Mouse (Mus musculus) lung, postnatal 0 days (tissue): Measurements from ENCODE around the gene Eif4g3. TPM values are rescaled to one million over a fixed set of nuclear protein-coding genes. Genes with fewer than 3 reads are reported as not detected.

Experiments
- ATAC-seq: fragments of 200-750 bp; cut with Nextera tagmentation; 2 replicates; pipeline ENCODE4 v1.8.0; 2017; ENCODE audit warnings: moderate library complexity
- DNase-seq: peaks from one replicate; pipeline ENCODE4 v3.0.0-alpha.2; 2016; ENCODE audit warnings: low spot score
- H3K27ac ChIP-seq: fragments of 300-500 bp; sonication (generic); 2 replicates; pipeline ENCODE4 v1.5.1; 2014; ENCODE audit warnings: antibody characterized with exemption, mild to moderate bottlenecking, low read length, mixed read lengths
- H3K27me3 ChIP-seq: fragments of 300-500 bp; sonication (generic); replicated peaks from 2 replicates; pipeline ENCODE4 v1.6.1; 2014; ENCODE audit warnings: low read length, mixed read lengths; ENCODE audit not compliant: insufficient read depth
- H3K36me3 ChIP-seq: fragments of 300-500 bp; sonication (generic); 2 replicates; pipeline ENCODE4 v1.6.1; 2014; ENCODE audit warnings: low read length, mixed read lengths; ENCODE audit not compliant: insufficient read depth
- H3K4me1 ChIP-seq: fragments of 300-500 bp; sonication (generic); 2 replicates; pipeline ENCODE4 v1.6.1; 2014; ENCODE audit warnings: antibody characterized with exemption, low read depth, low read length, mixed read lengths; ENCODE audit not compliant: insufficient read depth
- H3K4me2 ChIP-seq: fragments of 300-500 bp; sonication (generic); replicated peaks from 2 replicates; pipeline ENCODE4 v1.6.1; 2014; ENCODE audit warnings: low read depth, mild to moderate bottlenecking, low read length, moderate library complexity, mixed read lengths
- H3K4me3 ChIP-seq: fragments of 300-500 bp; sonication (generic); 2 replicates; pipeline ENCODE4 v1.5.1; 2014; ENCODE audit warnings: low read depth, low read length
- H3K9ac ChIP-seq: fragments of 300-500 bp; sonication (generic); replicated peaks from 2 replicates; pipeline ENCODE4 v1.6.1; 2014; ENCODE audit warnings: low read depth, mild to moderate bottlenecking
- H3K9me3 ChIP-seq: fragments of 300-500 bp; sonication (generic); 2 replicates; pipeline ENCODE4 v1.6.1; 2016; ENCODE audit warnings: low read length, mixed read lengths
- CTCF ChIP-seq: IDR thresholded peaks from 2 replicates; pipeline ENCODE4 v1.5.1; 2016; ENCODE audit warnings: antibody characterized with exemption, mild to moderate bottlenecking
- EP300 ChIP-seq: IDR thresholded peaks from 2 replicates; pipeline ENCODE4 v1.6.1; 2016; ENCODE audit warnings: antibody characterized with exemption, mild to moderate bottlenecking, control low read depth
- WGBS: fragments of 180-500 bp; shearing (Covaris S2); extraction: QIAGEN DNeasy Blood & Tissue Kit; methylation state at CpG from one replicate; pipeline ENCODE4 v1.1.7; 2014; 5-methylcytosine and 5-hydroxymethylcytosine counted together
- polyA plus RNA-seq: library from polyadenylated mRNA; unstranded; fragments of >200 nt; fragmentation: Nextera tagmentation; extraction: Ambion mirVana; gene quantifications from 2 replicates; pipeline ENCODE4 v1.2.1, GENCODE M21; 2015

Eif4g3 gene
- polyA plus RNA-seq, 1 experiment from 2014 or later: 17.2 TPM

DNA sequence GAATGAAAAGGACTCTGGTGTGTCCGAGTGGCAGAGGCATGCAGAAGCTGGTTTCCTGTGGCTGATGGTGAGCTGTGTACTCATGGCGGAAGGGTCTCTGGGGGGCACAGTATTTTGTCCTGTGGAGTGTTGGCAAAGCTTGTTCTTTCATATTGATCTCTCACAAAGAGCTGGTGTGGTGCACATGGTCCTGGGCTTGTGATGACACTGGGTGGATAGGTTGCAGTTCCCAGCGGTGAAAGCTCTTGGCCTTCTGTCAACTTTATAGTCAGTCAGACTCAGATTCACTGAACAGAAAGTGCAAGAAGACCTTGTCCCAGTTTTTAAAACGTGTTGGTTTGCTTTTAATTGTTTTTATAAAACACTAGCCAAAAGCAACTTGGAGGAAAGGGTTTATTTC is 68.3 kb downstream of the Eif4g3 start:
- TF ChIP-seq EP300 (no peak), CTCF (no peak)
- WGBS: 83% methylated on average over 4 of the region's 4 CpGs
- Histone ChIP-seq H3K27me3 (no peaks in the 10 kb centered on the region), H3K4me1 (peaks cover 6% of the 10 kb centered on the region; the same call in 1 of the 2 replicates), H3K4me2 (no peak overlapping the region), H3K9me3 (no peaks in the 10 kb centered on the region), H3K27ac (no peak overlapping the region), H3K4me3 (no peak overlapping the region), H3K9ac (no peak overlapping the region), H3K36me3 (no peaks in the 10 kb centered on the region)
- no peak for ATAC-seq
- no peak for DNase-seq

DNA sequence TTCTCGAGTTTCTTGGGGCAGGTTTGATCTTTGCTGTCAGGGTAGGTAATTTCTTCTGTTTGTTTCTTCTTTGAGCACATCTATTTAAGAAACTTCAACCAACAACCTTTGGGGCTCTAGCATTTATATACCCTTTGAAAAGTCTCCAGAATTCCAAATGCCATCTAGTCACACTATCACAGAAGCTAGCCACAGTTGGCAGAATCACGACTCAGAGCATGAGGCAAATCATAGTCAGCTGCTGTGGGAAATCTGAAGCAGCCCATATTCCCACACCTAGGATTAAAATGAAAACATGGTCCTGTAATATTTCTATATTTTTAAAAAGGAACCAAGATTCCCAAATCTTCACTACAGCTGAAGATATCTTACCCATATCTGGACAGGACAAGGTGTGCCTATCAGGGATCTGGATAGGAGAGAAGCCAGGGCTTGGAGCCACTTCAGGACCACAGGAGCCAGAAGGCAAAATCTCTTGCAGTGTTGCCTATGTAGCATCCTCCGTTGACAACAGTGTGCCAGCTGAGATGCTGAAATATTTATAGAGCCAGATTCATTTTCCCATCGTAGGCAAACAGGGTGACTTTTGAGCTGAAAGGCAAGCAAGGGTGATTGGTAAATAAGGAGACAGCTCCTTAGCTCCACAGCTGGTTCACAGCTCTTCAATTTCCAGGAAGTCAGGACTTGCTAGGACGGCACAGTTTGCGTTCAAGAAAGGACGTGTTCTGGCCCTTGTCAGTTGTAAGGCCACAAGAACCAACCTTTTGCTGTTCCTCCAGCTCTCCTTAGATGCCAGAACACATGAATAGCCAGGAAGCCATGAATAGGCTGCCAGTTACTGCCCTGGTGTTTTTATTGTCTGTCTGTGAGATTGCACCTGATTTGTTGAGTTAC is 70.8 kb downstream of the Eif4g3 start:
- no peak for TF ChIP-seq CTCF
- no peak for TF ChIP-seq EP300
- Histone ChIP-seq H3K9ac (no peak overlapping the region), H3K36me3 (0 out of 2 replicates have a peak, but pooled peaks cover 4% of the 10 kb centered on the region), H3K4me2 (no peak overlapping the region), H3K9me3 (no peaks in the 10 kb centered on the region), H3K4me3 (no peak overlapping the region), H3K4me1 (peaks cover 9% of the 10 kb centered on the region; the same call in 1 of the 2 replicates), H3K27me3 (no peaks in the 10 kb centered on the region), H3K27ac (no peak overlapping the region)
- DNase-seq (no peak), ATAC-seq (no peak)
- whole genome bisulfite sequencing: 71% methylated on average over 7 of the region's 7 CpGs

DNA sequence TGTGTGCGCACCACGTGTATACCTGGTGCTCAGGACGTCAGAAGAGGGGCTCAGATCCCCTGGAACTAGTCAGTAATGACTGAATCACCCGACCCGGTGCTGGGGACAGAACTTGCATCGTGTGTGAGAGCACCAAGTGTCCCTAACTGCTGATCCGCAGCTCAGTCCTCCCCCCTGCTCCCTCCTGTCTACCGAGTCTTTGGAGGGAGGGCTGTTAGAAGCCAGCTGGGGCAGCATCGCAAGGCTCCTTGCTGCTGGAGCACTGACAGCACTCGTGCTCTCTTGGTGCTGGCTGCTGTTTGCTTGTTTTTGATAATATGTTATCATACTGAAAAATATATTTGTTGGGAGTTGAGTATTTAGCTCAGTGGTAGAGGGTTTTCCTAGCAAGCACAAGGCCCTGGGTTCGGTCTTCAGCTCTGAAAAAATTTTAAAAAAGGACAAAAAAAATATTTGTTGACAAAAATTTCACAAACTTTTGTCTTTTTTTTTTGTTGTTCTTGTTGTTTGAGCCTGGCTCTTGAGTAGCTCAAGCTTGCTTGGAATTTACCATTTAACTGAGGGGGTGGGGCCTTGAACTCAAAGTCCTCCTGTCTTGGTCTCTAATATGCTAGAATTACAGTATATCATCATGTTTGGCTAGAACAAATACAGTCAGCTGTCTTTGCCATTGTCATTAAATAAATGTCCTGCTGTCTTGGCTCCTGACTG is 72.2 kb downstream of the Eif4g3 start:
- H3K4me3 ChIP-seq: no peak overlapping the region
- no peak overlapping the region for H3K9ac ChIP-seq
- 0 out of 2 replicates have a peak, but pooled peaks cover 4% of the 10 kb centered on the region for H3K36me3 ChIP-seq
- no peak overlapping the region for H3K4me2 ChIP-seq
- peaks cover 9% of the 10 kb centered on the region; the same call in 1 of the 2 replicates for H3K4me1 ChIP-seq
- no peaks in the 10 kb centered on the region for H3K9me3 ChIP-seq
- no peak overlapping the region for H3K27ac ChIP-seq
- 78% methylated on average over 11 of the region's 11 CpGs for WGBS
- no peaks in the 10 kb centered on the region for H3K27me3 ChIP-seq
- ATAC-seq (no peak), DNase-seq (no peak)
- TF ChIP-seq CTCF (no peak), EP300 (no peak)

DNA sequence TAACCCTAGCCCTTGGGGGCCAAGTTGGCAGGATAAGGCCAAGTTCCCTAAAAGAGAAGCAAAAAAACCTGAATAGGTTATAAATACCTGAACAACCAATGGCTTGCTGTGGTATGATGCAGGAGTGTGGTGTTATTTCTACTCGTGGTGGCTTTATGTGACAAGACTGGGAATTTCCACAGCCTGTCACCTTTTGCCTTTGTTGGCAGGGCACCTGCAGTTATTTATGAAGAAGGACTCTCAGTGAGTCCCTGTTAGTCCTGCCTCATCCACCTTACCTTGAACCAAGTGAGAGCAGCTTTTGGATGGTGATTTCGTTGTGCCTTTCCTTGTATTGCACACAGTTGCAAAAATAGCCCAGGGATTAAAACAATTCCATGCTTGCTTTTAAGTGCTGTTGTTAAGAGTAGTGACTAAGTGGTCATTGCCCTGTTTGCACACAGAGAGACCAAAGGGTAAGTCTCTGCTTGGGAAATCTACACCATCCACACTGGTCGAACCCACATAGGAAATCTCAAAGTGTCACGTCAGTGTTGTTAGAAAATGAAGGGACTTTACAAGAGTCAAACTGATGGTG is 72.9 kb downstream of the Eif4g3 start:
- peak overlapping the region; percentile 17; the same call in 1 of the 2 replicates for H3K27ac ChIP-seq
- H3K9ac ChIP-seq: no peak overlapping the region
- TF ChIP-seq CTCF (no peak), EP300 (peak; percentile 51; the same call in 1 of the 2 replicates)
- 55% methylated on average over 4 of the region's 4 CpGs for WGBS
- H3K36me3 ChIP-seq: 0 out of 2 replicates have a peak, but pooled peaks cover 4% of the 10 kb centered on the region
- H3K27me3 ChIP-seq: no peaks in the 10 kb centered on the region
- H3K4me3 ChIP-seq: no peak overlapping the region
- H3K4me2 ChIP-seq: no peak overlapping the region
- peak; percentile 83 for ATAC-seq
- H3K4me1 ChIP-seq: peaks cover 9% of the 10 kb centered on the region; the same call in 1 of the 2 replicates
- H3K9me3 ChIP-seq: no peaks in the 10 kb centered on the region
- peak; percentile 82 for DNase-seq

DNA sequence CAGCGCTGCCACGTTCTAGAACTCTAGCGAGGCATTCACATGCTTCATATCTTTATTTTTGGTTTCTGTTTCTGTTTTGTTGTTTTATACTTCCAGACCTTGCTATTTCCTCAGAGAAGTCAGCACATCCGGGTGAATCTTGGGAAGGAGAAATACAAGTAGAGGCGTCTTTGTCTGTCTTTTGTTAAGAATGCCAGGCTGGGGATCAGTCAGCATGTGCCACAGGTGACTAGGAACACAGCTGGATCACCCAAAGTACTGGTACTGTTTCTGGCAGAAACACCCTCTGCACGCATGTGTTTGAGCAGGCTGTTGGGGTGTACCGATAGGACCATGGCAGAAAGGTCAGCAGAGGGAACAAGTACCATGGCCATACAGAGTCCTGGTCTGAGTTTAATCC is 73.6 kb downstream of the Eif4g3 start:
- Histone ChIP-seq H3K9me3 (no peaks in the 10 kb centered on the region), H3K27ac (no peak overlapping the region), H3K36me3 (0 out of 2 replicates have a peak, but pooled peaks cover 4% of the 10 kb centered on the region), H3K27me3 (no peaks in the 10 kb centered on the region), H3K4me2 (no peak overlapping the region), H3K4me1 (peaks cover 9% of the 10 kb centered on the region; the same call in 1 of the 2 replicates), H3K9ac (no peak overlapping the region), H3K4me3 (no peak overlapping the region)
- TF ChIP-seq EP300: no peak
- TF ChIP-seq CTCF: no peak
- ATAC-seq: no peak
- no peak for DNase-seq
- WGBS: 82% methylated on average over 7 of the region's 7 CpGs

DNA sequence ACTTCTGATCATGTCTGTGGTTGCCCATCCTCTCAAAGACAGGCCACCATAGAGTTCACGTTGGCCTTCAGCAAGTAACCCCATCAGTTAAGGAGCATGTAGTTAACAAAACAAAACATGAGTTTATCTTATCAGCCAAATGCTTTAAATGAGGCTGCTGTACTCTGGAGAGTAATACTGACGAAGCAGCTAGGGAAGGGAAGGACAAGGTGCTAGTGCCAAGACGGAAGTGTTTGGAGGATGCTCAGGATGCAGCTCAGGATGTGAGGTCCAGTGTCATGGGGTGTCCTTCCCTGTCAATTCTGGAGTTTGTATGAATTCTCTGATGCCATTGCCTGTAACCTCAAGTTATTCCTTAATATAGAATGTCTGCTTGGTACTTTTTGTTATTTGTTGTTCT is 75.0 kb downstream of the Eif4g3 start:
- no peak for DNase-seq
- H3K9ac ChIP-seq: no peak overlapping the region
- 64% methylated on average over 3 of the region's 3 CpGs for WGBS

More for the DNA sequence above, 75.0 kb downstream of the Eif4g3 start:
- Histone ChIP-seq H3K4me2 (no peak overlapping the region), H3K4me1 (peaks cover 9% of the 10 kb centered on the region; the same call in 1 of the 2 replicates), H3K4me3 (no peak overlapping the region), H3K27ac (no peak overlapping the region), H3K27me3 (no peaks in the 10 kb centered on the region), H3K9me3 (no peaks in the 10 kb centered on the region), H3K36me3 (0 out of 2 replicates have a peak, but pooled peaks cover 4% of the 10 kb centered on the region)
- ATAC-seq: no peak
- TF ChIP-seq EP300 (no peak), CTCF (no peak)
